Mouse (Mus musculus) frontal cortex, adult 2 months (tissue): ENCODE measurements at regions not wholly inside any gene's neighbourhood (a gene's known extent, or its start where the extent isn't known, plus 50 kb on each side); places are given as distances from the start of the nearest gene placed in this dataset.
A peak's percentile ranks its signal among the peaks of the same experiment; 100 is the strongest.

ENCODE experiments used
- DNase-seq, 2 experiments: peaks; one replicate each; pipeline ENCODE4 v3.0.0; 2022; ENCODE audit warnings: low spot score in 1 of 2; ENCODE audit errors: extremely low spot score in 1 of 2

DNA sequence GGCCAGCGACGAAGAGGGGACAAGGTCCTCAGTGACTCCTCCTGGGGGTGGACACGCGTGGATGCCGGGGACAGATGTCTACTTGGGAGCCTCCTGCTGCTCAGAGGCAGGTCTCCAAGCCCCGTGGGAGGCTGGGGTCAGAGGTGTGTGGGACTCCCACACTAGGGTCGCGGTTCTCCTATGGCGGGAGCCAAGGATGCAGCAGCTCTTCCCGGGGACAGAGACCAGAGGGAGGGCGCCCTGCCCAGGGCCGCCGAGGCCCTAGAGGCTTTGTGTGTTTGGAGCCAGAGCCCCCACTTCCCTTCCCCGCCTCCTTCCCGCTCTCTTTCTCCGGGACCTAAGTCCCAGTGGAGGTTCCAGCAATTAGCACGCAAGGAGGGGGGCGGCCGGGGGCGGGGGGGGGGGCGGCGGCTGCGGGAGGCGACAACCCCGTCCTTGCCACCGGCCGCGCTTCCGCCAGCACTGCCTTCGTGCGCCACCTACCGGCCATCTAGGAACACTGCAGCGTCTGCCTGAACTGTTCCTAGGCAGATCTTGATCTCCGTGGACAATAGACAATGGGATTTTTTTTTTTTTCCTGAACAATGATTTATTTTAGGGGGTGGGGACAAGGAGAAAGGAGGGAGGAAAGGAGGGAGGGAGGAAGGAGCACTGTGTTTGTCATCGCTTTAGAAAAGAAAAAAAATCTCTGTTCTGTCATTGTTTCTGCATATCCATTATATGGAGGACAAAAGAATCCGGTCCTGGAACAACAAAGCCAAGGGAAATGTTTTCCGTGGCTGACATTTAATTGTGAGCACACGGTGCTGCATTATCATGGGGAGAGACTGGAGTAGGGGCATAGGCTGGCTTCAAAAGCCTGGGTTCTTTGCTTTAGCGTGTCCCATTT lies 71.8 kb upstream of the Foxo1 start:
- peak in 1 of 2 experiments; percentile 85 for DNase-seq

DNA sequence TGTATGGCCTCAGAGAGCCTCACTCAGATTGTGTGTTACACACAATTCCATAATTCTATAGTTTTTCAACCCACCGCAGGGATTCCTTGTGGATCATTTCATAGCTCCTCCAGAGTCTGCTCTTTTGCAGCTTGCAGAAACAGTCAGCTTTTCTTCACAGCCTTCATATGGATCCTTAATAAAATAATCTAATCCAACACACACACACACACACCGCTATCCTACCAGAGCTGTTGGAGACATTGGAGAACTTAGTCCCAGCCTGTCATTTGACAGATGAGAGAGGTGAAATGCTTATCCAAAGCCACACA lies 71.2 kb upstream of the Foxo1 start:
- DNase-seq: no peak

DNA sequence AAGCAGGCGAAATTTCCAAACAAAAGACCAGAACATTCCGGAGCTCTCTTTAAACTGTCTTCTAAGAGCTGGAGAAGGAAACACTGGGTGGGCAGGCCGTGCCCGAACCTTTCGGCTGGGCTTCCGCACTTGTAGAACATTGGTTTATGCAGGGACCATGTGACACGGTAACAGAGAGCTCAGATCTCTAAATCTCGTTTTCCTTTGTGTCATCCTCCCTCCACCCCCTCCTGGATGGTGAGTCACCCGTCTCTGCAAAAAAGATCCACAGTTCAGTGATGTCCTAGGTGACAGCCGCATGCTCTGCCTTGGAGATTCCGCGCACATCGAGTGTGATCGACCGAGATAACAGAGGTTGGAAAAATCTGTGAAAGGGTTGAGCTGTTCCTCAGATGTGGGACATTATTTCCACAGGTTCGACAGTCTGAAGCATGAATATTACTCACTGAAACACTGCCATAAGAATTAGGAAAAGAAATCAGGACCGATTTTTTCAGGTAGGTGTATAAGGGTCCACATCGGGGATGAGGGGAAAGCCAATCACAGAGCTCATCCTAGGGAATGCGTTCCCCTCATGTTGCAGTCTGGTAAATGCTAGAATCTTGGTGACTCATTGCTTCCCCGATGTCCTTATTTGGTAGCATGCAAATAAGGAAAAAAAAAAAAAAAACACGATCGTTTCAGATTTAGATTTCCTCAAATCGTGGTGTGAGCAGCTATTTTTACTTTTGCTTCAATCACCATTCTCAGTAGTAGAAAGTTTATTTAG lies 70.0 kb upstream of the Foxo1 start:
- DNase-seq: peak; percentile 85 to 87

DNA sequence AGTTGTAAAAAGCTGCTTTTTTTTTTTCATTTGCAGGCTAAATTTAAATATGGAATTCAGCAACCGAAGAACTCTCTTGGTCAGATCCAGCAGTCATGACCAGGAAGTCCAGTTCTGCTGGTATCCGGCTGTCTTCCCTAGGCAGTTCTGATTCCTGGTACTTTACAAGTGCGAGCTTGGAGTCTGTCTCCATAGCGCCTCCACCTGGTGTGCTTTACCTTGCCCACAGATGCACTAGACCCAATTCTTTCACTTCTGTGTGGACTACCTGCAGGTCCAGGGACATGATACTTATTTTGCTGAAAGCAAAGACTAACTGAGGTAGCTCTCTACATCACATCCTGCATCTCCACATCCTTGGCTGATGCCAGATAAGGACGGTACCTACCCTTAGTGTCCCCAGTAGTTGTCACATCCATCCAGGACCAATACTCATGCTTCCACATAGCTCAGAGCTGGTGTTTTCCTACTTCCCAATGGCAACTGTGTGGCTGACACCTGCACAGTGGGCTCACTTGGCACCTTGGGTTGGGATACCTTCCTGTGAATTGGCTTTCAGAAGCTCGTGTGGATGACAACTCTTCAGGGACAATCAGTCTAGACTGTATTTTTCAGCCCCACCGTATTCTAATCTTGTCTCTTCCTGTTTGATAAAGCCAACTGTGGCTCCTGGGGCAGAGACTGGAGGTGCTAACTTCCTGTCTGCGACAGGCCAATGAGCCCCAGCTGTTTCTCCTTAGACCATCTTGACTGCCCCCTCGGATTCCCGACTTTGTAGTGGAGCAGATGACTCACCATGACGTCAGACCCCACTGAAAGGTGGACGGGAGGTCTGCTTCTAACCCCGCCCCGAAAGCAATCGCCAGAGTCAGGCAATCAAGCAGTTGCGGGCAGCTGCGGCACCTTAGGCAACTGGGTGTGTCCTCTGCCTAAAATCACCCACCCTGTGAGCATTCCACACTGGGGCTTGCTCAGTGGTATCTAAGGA lies 69.1 kb upstream of the Foxo1 start:
- peak in 1 of 2 experiments; percentile 48 for DNase-seq

DNA sequence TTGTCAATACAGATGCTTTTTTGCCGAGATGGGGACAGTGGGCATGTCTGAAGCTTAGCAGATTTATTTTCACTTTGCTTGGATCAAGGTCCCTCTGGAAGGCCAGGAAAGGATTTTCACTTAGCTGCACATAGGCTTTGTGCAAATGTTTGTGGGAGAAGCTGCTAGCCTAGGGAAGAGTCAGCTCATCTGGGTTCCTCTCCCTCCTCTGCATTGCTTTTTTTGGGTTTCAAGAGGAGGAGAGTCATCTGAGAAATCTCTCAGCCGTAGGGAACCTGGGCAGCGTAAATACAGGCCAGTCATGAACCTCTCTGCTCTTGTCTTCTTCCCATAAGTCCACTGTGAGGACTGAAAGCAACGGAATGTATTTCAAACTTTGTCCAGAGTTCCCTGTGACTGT lies 68.0 kb upstream of the Foxo1 start:
- DNase-seq: no peak

DNA sequence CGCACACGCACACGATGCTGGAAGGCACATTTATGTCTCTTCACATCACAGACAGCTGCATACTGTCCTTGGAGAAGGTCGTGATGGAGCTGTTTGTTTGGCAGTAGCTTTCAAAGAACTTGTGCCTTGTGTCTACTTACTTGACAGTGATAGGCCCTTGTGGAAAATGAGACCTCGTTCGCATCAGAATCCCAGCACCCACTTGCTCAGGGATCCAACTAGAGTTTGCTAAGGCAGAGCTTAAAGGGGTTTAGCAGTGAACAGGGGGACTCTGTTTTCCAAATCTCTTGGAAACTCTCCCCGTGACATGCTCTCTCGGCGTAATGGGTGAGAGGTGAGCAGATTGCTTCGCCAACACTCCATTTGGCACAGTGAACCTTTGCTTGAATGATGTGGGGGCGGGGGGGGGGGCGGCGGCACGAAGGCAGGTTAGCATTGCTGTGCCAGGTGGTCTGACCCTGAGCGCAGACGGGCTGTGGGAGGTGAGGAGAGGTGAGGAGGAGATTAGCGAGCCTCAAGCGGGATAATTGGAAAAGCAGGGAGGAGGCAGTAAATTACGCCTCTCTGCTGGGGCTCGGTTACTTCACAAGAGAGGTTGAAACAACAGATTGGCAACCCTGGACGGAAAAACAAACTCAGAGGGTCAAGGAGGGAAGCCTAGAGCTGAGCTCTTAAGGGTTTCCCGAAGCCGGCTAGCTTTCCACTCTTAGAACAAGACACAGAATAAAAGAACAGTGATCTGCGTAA lies 57.4 kb upstream of the Foxo1 start:
- peak in 1 of 2 experiments; percentile 27 for DNase-seq

DNA sequence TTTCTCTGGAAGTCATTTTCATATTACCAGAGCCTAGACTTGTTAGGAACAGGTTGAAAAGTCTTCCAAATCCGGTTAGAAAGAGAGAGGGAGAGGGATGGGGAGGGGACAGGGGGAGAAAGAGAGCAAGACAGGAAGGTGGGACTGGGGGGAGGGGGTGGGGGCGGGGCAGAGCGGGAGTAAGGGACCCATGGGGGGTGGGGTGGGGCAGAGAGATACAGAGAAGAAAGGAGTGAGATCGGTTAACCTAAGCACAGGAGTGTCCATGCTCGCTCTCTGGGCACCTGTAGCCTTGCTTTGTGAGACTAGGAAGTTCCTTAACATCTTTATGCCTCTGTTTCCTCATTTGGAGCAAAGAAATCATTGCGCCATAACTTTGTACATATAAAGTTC lies 56.8 kb upstream of the Foxo1 start:
- no peak for DNase-seq

DNA sequence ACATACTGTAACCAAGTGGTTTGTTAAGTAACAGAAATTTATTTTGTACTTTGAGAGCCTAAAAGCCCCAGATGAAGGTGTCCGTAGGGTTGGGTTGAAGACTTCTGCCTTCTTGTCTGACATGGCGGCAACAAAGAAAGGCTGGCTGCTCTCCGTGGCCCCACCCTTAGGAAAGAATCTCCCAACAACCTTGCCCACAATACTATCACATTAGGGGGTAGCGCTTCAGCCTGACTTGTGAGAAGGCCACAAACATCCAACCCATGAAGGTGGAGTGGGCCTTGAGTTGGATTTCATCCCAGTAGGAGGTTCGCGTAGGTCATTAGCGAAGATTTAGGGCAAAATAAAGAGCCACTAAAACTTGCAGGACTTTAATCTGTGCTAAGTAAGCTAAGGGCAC lies 54.0 kb upstream of the Foxo1 start:
- DNase-seq: no peak

DNA sequence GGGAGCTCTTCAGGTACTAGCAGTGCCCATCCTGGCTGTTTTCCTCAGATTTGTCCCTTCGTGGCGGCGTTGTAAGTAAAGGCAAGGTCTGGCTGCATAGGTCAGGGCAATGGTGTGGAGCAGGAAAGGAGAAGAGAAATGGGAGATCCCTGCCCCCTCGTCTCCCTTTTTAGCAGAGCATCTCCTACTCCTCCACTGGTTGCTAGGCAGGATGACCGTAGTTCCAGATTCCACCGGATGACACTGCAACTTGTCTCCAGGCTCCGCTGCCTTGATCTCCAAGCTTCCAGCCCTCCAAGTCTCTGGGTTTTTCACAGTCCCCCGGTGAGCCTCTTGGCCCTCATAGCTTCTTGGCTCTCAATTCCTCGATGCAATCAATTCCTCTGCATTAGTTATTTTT lies 53.1 kb upstream of the Foxo1 start:
- DNase-seq: no peak
